21 mouse cellular contexts compared by ENCODE assay signal in the genomic region with DNA sequence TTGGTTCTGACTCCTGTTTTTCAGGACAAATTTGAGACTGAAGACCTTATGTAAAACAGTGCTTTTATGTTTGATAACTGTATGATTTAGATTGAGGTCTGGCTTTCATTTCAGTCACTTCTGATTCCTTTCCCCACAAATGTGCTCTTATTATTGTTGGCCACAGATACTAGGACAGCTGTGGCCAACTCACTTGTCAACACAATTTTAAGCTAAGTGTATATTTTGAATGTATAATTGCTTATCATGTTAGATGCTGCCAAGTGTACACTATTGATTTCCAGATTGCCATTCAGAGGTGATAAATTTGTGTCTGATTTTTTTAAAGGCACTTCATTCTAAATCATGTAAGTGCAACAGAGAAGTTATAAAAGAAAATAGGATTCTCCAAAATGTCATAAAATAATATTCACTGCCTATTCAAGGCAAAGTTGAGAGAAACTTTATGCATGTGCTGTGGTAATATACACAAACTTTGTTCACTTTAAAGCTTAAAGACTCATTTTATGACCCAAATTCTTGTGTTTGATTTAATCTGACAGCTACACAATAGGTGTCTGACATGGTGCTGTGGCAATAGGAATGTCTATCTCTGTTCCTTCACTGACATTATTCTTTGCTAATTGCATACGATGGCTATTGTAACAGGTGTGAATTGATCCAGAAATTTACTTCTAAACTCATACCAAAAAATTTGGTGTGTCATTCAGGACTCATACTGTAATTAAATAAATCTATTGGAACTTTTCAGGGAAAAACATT.
DNase-seq lines count a peak whose midpoint lies in the region; ATAC-seq lines count a peak whose summit lies in the region.
"Had no signal": no experiment of that assay in that cellular context is flagged by ENCODE, and none has a peak within 500 bp of the region (broad histone marks: within the 10 kb centered on the region; RNA-seq: fewer than 3 reads in every experiment).

No protein-coding gene starts in this region.

- 41% methylated on average over 1 of the region's 1 CpGs for WGBS in forebrain, embryonic 14.5 days
- WGBS in forebrain, embryonic 12.5 days: 52% methylated on average over 1 of the region's 1 CpGs

- H3K9ac ChIP-seq in forebrain, embryonic 14.5 days (ENCODE audit: low read length): no peak overlapping the region
- no peak overlapping the region for H3K9ac ChIP-seq in forebrain, embryonic 12.5 days
- H3K9ac ChIP-seq: embryonic facial prominence, embryonic 15.5 days; heart, embryonic 15.5 days; hindbrain, embryonic 13.5 days had no signal

- H3K27ac ChIP-seq in forebrain, embryonic 14.5 days (ENCODE audit: low read depth, low read length): no peak overlapping the region
- H3K27ac ChIP-seq in forebrain, embryonic 12.5 days: no peak overlapping the region
- H3K27ac ChIP-seq: embryonic facial prominence, embryonic 15.5 days; heart, embryonic 10.5 days; heart, embryonic 15.5 days; hindbrain, embryonic 13.5 days; hindbrain, postnatal 0 days had no signal

- peak; percentile 88 for ATAC-seq in forebrain, embryonic 14.5 days
- no peak for ATAC-seq in forebrain, embryonic 12.5 days (ENCODE audit: low FRiP score)
- ATAC-seq: hindbrain, postnatal 0 days had no signal

- intact Hi-C loops in left cerebral cortex, postnatal 14 days (cut with DNase I): no loop called here

- H3K27me3 ChIP-seq in forebrain, embryonic 14.5 days (replicated peaks; ENCODE audit: control insufficient read depth, insufficient read depth, low read length): no peaks in the 10 kb centered on the region
- H3K27me3 ChIP-seq in forebrain, embryonic 12.5 days: no peaks in the 10 kb centered on the region
- H3K27me3 ChIP-seq: CH12.LX; embryonic facial prominence, embryonic 15.5 days; heart, embryonic 15.5 days; hindbrain, embryonic 13.5 days had no signal

- no peak overlapping the region for H3K4me2 ChIP-seq in forebrain, embryonic 14.5 days (ENCODE audit: low read length)
- no peak overlapping the region for H3K4me2 ChIP-seq in forebrain, embryonic 12.5 days
- H3K4me2 ChIP-seq: embryonic facial prominence, embryonic 15.5 days; heart, embryonic 15.5 days; hindbrain, embryonic 13.5 days had no signal

- no peaks in the 10 kb centered on the region for H3K9me3 ChIP-seq in forebrain, embryonic 14.5 days (replicated peaks; ENCODE audit: control insufficient read depth, low read length)
- no peaks in the 10 kb centered on the region for H3K9me3 ChIP-seq in forebrain, embryonic 12.5 days
- H3K9me3 ChIP-seq: embryonic facial prominence, embryonic 15.5 days; heart, embryonic 10.5 days; heart, embryonic 15.5 days; hindbrain, embryonic 13.5 days had no signal

- no peaks in the 10 kb centered on the region for H3K36me3 ChIP-seq in forebrain, embryonic 14.5 days (ENCODE audit: control insufficient read depth, insufficient read depth, low read length)
- no peaks in the 10 kb centered on the region for H3K36me3 ChIP-seq in forebrain, embryonic 12.5 days (replicated peaks)
- H3K36me3 ChIP-seq: embryonic facial prominence, embryonic 15.5 days; heart, embryonic 10.5 days; heart, embryonic 15.5 days; hindbrain, embryonic 13.5 days had no signal

- peak; percentile 74 for DNase-seq in forebrain, embryonic 14.5 days (ENCODE audit: low spot score)
- peak; percentile 74 for DNase-seq in Muller cell, postnatal 12 days (ENCODE audit: inconsistent ontology term)
- peak; percentile 51 for DNase-seq in brain, embryonic 18.5 days (ENCODE audit: low read depth, low spot score)
- DNase-seq in retina, postnatal 1 day: peak; percentile 34
- no peak for DNase-seq in left cerebral cortex, postnatal 14 days (ENCODE audit: low spot score in 2 of 2)
- DNase-seq: adrenal gland, adult 2 months; adrenal gland, postnatal 25 days; cerebellum, adult 11-12 months; cerebellum, adult 9-10 months; cerebellum, postnatal 36 days; heart, adult 18-20 months; heart, postnatal 14 days; kidney, adult 11 months had no signal

- H3K4me3 ChIP-seq in forebrain, embryonic 14.5 days (ENCODE audit: low read depth, low read length): no peak overlapping the region
- H3K4me3 ChIP-seq in forebrain, embryonic 12.5 days (replicated peaks): no peak overlapping the region
- H3K4me3 ChIP-seq: embryonic facial prominence, embryonic 15.5 days; erythroblast, embryonic 14.5 days; heart, embryonic 10.5 days; heart, embryonic 15.5 days; hindbrain, embryonic 13.5 days had no signal

- no peaks in the 10 kb centered on the region for H3K4me1 ChIP-seq in forebrain, embryonic 14.5 days (ENCODE audit: control insufficient read depth, insufficient read depth, low read length)
- no peaks in the 10 kb centered on the region for H3K4me1 ChIP-seq in forebrain, embryonic 12.5 days
- H3K4me1 ChIP-seq: embryonic facial prominence, embryonic 15.5 days; heart, embryonic 10.5 days; heart, embryonic 15.5 days; hindbrain, embryonic 13.5 days had no signal

Comparison
In these comparisons a context has a peak if more than half of its experiments do, and no peak if none do; other contexts are left out.
1. DNase-seq: peak in forebrain, embryonic 14.5 days (single experiment), Muller cell, postnatal 12 days (single experiment), brain, embryonic 18.5 days (single experiment) and retina, postnatal 1 day (single experiment); none in left cerebral cortex, postnatal 14 days (0 of 2).